Mouse (Mus musculus) embryonic facial prominence, embryonic 15.5 days (tissue): Measurements from ENCODE around the gene Grk6. TPM values are rescaled to one million over a fixed set of nuclear protein-coding genes. Genes with fewer than 3 reads are reported as not detected.
"Not testable (repeated sequence)": the region's sequence is repeated elsewhere in the genome, so short reads cannot be mapped to it uniquely, and the experiment has no call there.

ENCODE experiments used
- ATAC-seq: fragments of 200-750 bp; cut with Nextera tagmentation; 2 replicates; pipeline ENCODE4 v1.8.0; 2017; ENCODE audit warnings: low read depth, moderate TSS enrichment; ENCODE audit not compliant: insufficient number of reproducible peaks, low FRiP score, low TSS enrichment
- H3K27ac ChIP-seq: fragments of 300-500 bp; sonication (generic); replicated peaks from 2 replicates; pipeline ENCODE4 v1.5.1; 2015; ENCODE audit warnings: mild to moderate bottlenecking, inconsistent platforms
- H3K27me3 ChIP-seq: fragments of 300-500 bp; sonication (generic); 2 replicates; pipeline ENCODE4 v1.6.1; 2015; ENCODE audit warnings: inconsistent platforms
- H3K36me3 ChIP-seq: fragments of 300-500 bp; sonication (generic); 2 replicates; pipeline ENCODE4 v1.6.1; 2015; ENCODE audit warnings: mild to moderate bottlenecking, inconsistent platforms
- H3K4me1 ChIP-seq: fragments of 300-500 bp; sonication (generic); 2 replicates; pipeline ENCODE4 v1.6.1; 2015; ENCODE audit warnings: inconsistent platforms
- H3K4me2 ChIP-seq: fragments of 300-500 bp; sonication (generic); replicated peaks from 2 replicates; pipeline ENCODE4 v1.6.1; 2015; ENCODE audit warnings: mild to moderate bottlenecking, inconsistent platforms
- H3K4me3 ChIP-seq: fragments of 300-500 bp; sonication (generic); replicated peaks from 2 replicates; pipeline ENCODE4 v1.5.1; 2015; ENCODE audit warnings: mild to moderate bottlenecking, inconsistent platforms
- H3K9ac ChIP-seq: fragments of 300-500 bp; sonication (generic); 2 replicates; pipeline ENCODE4 v1.6.1; 2015; ENCODE audit warnings: inconsistent platforms
- H3K9me3 ChIP-seq: fragments of 300-500 bp; sonication (generic); replicated peaks from 2 replicates; pipeline ENCODE4 v1.6.1; 2016; ENCODE audit warnings: inconsistent platforms
- WGBS: fragments of 180-500 bp; shearing (Covaris S2); methylation state at CpG from one replicate; pipeline ENCODE4 v1.1.7; 2015; 5-methylcytosine and 5-hydroxymethylcytosine counted together
- polyA plus RNA-seq: library from polyadenylated mRNA; unstranded; fragments of >200 nt; fragmentation: Nextera tagmentation; extraction: Ambion mirVana; gene quantifications from 2 replicates; pipeline ENCODE4 v1.2.1, GENCODE M21; 2015

The Grk6 gene
- polyA plus RNA-seq, 1 experiment from 2014 or later = 45.1 TPM

- Histone ChIP-seq H3K9ac (no peak overlapping the region), H3K27me3 (no peaks in the 10 kb centered on the region), H3K4me2 (no peak overlapping the region), H3K36me3 (no peaks in the 10 kb centered on the region), H3K9me3 (no peaks in the 10 kb centered on the region), H3K27ac (no peak overlapping the region), H3K4me3 (no peak overlapping the region), H3K4me1 (no peaks in the 10 kb centered on the region)
- no peak for ATAC-seq
- 58% methylated on average over 12 of the region's 12 CpGs for WGBS
These were observed 15.5 kb upstream of the Grk6 start for GRCm38 (mm10) chr13:55429226-55429888.

- 78% methylated on average over 2 of the region's 2 CpGs for WGBS
- no peak overlapping the region for H3K27ac ChIP-seq
- no peaks in the 10 kb centered on the region for H3K4me1 ChIP-seq
- no peak overlapping the region for H3K9ac ChIP-seq
- no peaks in the 10 kb centered on the region for H3K9me3 ChIP-seq
- H3K4me3 ChIP-seq = no peak overlapping the region
- H3K4me2 ChIP-seq = no peak overlapping the region
- ATAC-seq = no peak
- H3K36me3 ChIP-seq = no peaks in the 10 kb centered on the region
- no peaks in the 10 kb centered on the region for H3K27me3 ChIP-seq
These were observed 14.3 kb upstream of the Grk6 start for GRCm38 (mm10) chr13:55430566-55430965.

- Histone ChIP-seq H3K9me3 (no peaks in the 10 kb centered on the region), H3K4me1 (no peaks in the 10 kb centered on the region), H3K4me3 (no peak overlapping the region), H3K9ac (no peak overlapping the region), H3K27ac (no peak overlapping the region), H3K27me3 (no peaks in the 10 kb centered on the region), H3K36me3 (no peaks in the 10 kb centered on the region), H3K4me2 (no peak overlapping the region)
- 66% methylated on average over 10 of the region's 10 CpGs for WGBS
- ATAC-seq = no peak
These were observed 12.8 kb upstream of the Grk6 start for GRCm38 (mm10) chr13:55431889-55432685.

- 44% methylated on average over 15 of the region's 15 CpGs for WGBS
- H3K9ac ChIP-seq, H3K4me1 ChIP-seq, H3K27ac ChIP-seq, H3K4me3 ChIP-seq, ATAC-seq, H3K9me3 ChIP-seq, H3K27me3 ChIP-seq, H3K36me3 ChIP-seq, H3K4me2 ChIP-seq: not testable (repeated sequence)
These were observed 7.7 kb upstream of the Grk6 start for GRCm38 (mm10) chr13:55437111-55437629.

- Histone ChIP-seq H3K27ac (peak overlapping the region; percentile 96), H3K4me1 (peaks cover 29% of the 10 kb centered on the region), H3K4me2 (peak overlapping the region; percentile 70), H3K9ac (peak overlapping the region; percentile 47), H3K36me3 (no peaks in the 10 kb centered on the region; the same call in 1 of the 2 replicates), H3K9me3 (no peaks in the 10 kb centered on the region), H3K4me3 (peak overlapping the region; percentile 70), H3K27me3 (no peaks in the 10 kb centered on the region)
- no peak for ATAC-seq
- 33% methylated on average over 9 of the region's 9 CpGs for WGBS
These were observed 1.0 kb upstream of the Grk6 start for GRCm38 (mm10) chr13:55443799-55444285.

GRCm38 (mm10) chr13:55444286-55444936 is 461 bp upstream of the Grk6 start:
- Histone ChIP-seq H3K4me3 (peak overlapping the region; percentile 70), H3K4me2 (peak overlapping the region; percentile 70), H3K27me3 (no peaks in the 10 kb centered on the region), H3K9ac (peak overlapping the region; percentile 47), H3K36me3 (peaks cover 2% of the 10 kb centered on the region; the same call in 1 of the 2 replicates), H3K9me3 (no peaks in the 10 kb centered on the region), H3K4me1 (peaks cover 29% of the 10 kb centered on the region), H3K27ac (peak overlapping the region; percentile 96)
- peak; percentile 82 for ATAC-seq
- 1% methylated on average over 33 of the region's 33 CpGs for WGBS

GRCm38 (mm10) chr13:55445361-55446091 is 654 bp downstream of the Grk6 start:
- WGBS = under 1% methylated on average over 64 of the region's 66 CpGs
- Histone ChIP-seq H3K27me3 (no peaks in the 10 kb centered on the region), H3K9ac (peak overlapping the region; percentile 94), H3K4me1 (peaks cover 29% of the 10 kb centered on the region), H3K4me3 (peak overlapping the region; percentile 70), H3K27ac (peak overlapping the region; percentile 96), H3K36me3 (peaks cover 13% of the 10 kb centered on the region), H3K9me3 (no peaks in the 10 kb centered on the region), H3K4me2 (peak overlapping the region; percentile 70)
- ATAC-seq = no peak

GRCm38 (mm10) chr13:55446483-55447105 is 1.7 kb downstream of the Grk6 start:
- peak overlapping the region; percentile 70 for H3K4me3 ChIP-seq
- peak overlapping the region; percentile 70 for H3K4me2 ChIP-seq
- H3K27ac ChIP-seq = no peak overlapping the region
- peaks cover 29% of the 10 kb centered on the region for H3K4me1 ChIP-seq
- H3K36me3 ChIP-seq = peaks cover 24% of the 10 kb centered on the region
- 77% methylated on average over 6 of the region's 6 CpGs for WGBS
- no peaks in the 10 kb centered on the region for H3K27me3 ChIP-seq
- no peak for ATAC-seq
- H3K9me3 ChIP-seq = no peaks in the 10 kb centered on the region
- peak overlapping the region; percentile 1; the same call in 1 of the 2 replicates for H3K9ac ChIP-seq

- Histone ChIP-seq H3K9ac (no peak overlapping the region), H3K4me2 (no peak overlapping the region)
- WGBS = 43% methylated on average over 3 of the region's 3 CpGs
These were observed 2.7 kb downstream of the Grk6 start for GRCm38 (mm10) chr13:55447543-55447943.

GRCm38 (mm10) chr13:55448131-55448530 is 3.3 kb downstream of the Grk6 start:
- Histone ChIP-seq H3K27ac (no peak overlapping the region), H3K4me1 (peaks cover 29% of the 10 kb centered on the region), H3K4me2 (no peak overlapping the region), H3K9ac (no peak overlapping the region), H3K36me3 (peaks cover 39% of the 10 kb centered on the region), H3K4me3 (no peak overlapping the region), H3K9me3 (no peaks in the 10 kb centered on the region), H3K27me3 (no peaks in the 10 kb centered on the region)
- WGBS = 89% methylated on average over 5 of the region's 5 CpGs
- no peak for ATAC-seq

More at GRCm38 (mm10) chr13:55447543-55447943, 2.7 kb downstream of the Grk6 start:
- Histone ChIP-seq H3K9me3 (no peaks in the 10 kb centered on the region), H3K27ac (no peak overlapping the region), H3K4me3 (no peak overlapping the region), H3K36me3 (peaks cover 33% of the 10 kb centered on the region), H3K4me1 (peaks cover 29% of the 10 kb centered on the region), H3K27me3 (no peaks in the 10 kb centered on the region)
- ATAC-seq = no peak
